In genomic region chr5:47496218-47496617, GRCm38 (mm10) we compare ENCODE assay signal across 19 mouse cellular contexts.
DNase-seq lines count a peak whose midpoint lies in the region; ATAC-seq lines count a peak whose summit lies in the region.
"Had no signal": no experiment of that assay in that cellular context is flagged by ENCODE, and none has a peak within 500 bp of the region (broad histone marks: within the 10 kb centered on the region; RNA-seq: fewer than 3 reads in every experiment).

No protein-coding gene starts in this region.

- no peaks in the 10 kb centered on the region for H3K9me3 ChIP-seq in kidney, embryonic 15.5 days (replicated peaks)
- H3K9me3 ChIP-seq: embryonic facial prominence, embryonic 10.5 days; forebrain, embryonic 13.5 days had no signal

- H3K9ac ChIP-seq in kidney, embryonic 15.5 days, result no peak overlapping the region
- H3K9ac ChIP-seq: forebrain, embryonic 13.5 days; forebrain, postnatal 0 days; hindbrain, embryonic 14.5 days had no signal

- no peaks in the 10 kb centered on the region for H3K36me3 ChIP-seq in kidney, embryonic 15.5 days
- no peaks in the 10 kb centered on the region for H3K36me3 ChIP-seq in macrophage (ENCODE audit: inconsistent target)
- H3K36me3 ChIP-seq: embryonic facial prominence, embryonic 10.5 days had no signal

- H3K79me2 ChIP-seq in macrophage (ENCODE audit: inconsistent target), result no peaks in the 10 kb centered on the region

- no peak overlapping the region for H3K27ac ChIP-seq in kidney, embryonic 15.5 days
- 0 out of 2 replicates have a peak overlapping the region, but pooled peaks have one; percentile 0 for H3K27ac ChIP-seq in macrophage
- H3K27ac ChIP-seq: embryonic facial prominence, embryonic 10.5 days; forebrain, embryonic 13.5 days; gastrocnemius, adult 2 months; hindbrain, embryonic 14.5 days had no signal

- no peak overlapping the region for H3K4me2 ChIP-seq in kidney, embryonic 15.5 days
- H3K4me2 ChIP-seq: forebrain, embryonic 13.5 days; hindbrain, embryonic 14.5 days had no signal

- H3K27me3 ChIP-seq in kidney, embryonic 15.5 days, result no peaks in the 10 kb centered on the region
- H3K27me3 ChIP-seq: forebrain, embryonic 13.5 days had no signal

- H3K4me3 ChIP-seq in kidney, embryonic 15.5 days (replicated peaks), result no peak overlapping the region
- H3K4me3 ChIP-seq in macrophage (ENCODE audit: inconsistent target), result no peak overlapping the region
- H3K4me3 ChIP-seq: embryonic facial prominence, embryonic 10.5 days; forebrain, embryonic 13.5 days; gastrocnemius, adult 2 months had no signal

- peak; percentile 90 for ATAC-seq in kidney, embryonic 15.5 days (replicated peaks; ENCODE audit: low FRiP score)
- ATAC-seq: forebrain, embryonic 13.5 days; forebrain, postnatal 0 days had no signal

- no peaks in the 10 kb centered on the region for H3K4me1 ChIP-seq in kidney, embryonic 15.5 days
- H3K4me1 ChIP-seq: embryonic facial prominence, embryonic 10.5 days; forebrain, embryonic 13.5 days had no signal

- DNase-seq in kidney, postnatal 10 days, result no peak
- DNase-seq in retina, embryonic 14.5 days (ENCODE audit: low spot score), result peak; percentile 45
- no peak for DNase-seq in retina, postnatal 1 day
- DNase-seq in gastrocnemius, adult 18-20 months (ENCODE audit: low spot score), result no peak
- DNase-seq: adrenal gland, adult 2 months; adrenal gland, postnatal 25 days; cerebellum, adult 2 months; cerebellum, postnatal 10 days; forebrain, postnatal 0 days; gastrocnemius, adult 2 months; gastrocnemius, postnatal 25 days; heart, adult 11 months; heart, postnatal 10 days; heart, postnatal 4 days had no signal

- WGBS in kidney, embryonic 15.5 days, result 11% methylated on average over 3 of the region's 3 CpGs
- 89% methylated on average over 3 of the region's 3 CpGs for WGBS in macrophage (ENCODE audit: missing documents)
